Mouse (Mus musculus) kidney, adult 8-10 months (tissue): Measurements from ENCODE around the gene Mmel1.
A peak's percentile ranks its signal among the peaks of the same experiment; 100 is the strongest.

Experiments used
- DNase-seq, 2 experiments: peaks; one replicate each; pipeline ENCODE4 v3.0.0; 2022

The Mmel1 gene

GRCm38 (mm10) chr4:154941831-154942230 lies 72.4 kb downstream of the Mmel1 start:
- no peak for DNase-seq

- no peak for DNase-seq
Measured at GRCm38 (mm10) chr4:154942632-154943322, 73.4 kb downstream of the Mmel1 start.

- no peak for DNase-seq
Measured at GRCm38 (mm10) chr4:154943323-154944039, 74.1 kb downstream of the Mmel1 start.

GRCm38 (mm10) chr4:154944121-154944590 lies 74.8 kb downstream of the Mmel1 start:
- peak; percentile 78 to 85 for DNase-seq
